Mouse (Mus musculus): Measurements from ENCODE around the gene Gpr83. TPM values are rescaled to one million over a fixed set of nuclear protein-coding genes. Genes with fewer than 3 reads are reported as not detected.
A peak's percentile ranks its signal among the peaks of the same experiment; 100 is the strongest.

The Gpr83 gene
- total and polyA plus RNA-seq, 2 experiments from 2014 or later: 3.8 to 4.6 TPM

GRCm38 (mm10) chr9:14904741-14905475 lies 44.9 kb downstream of the Gpr83 start:
- no peaks in the 10 kb centered on the region for H3K36me3 ChIP-seq (ENCODE audit: insufficient read depth, low read length)
- H3K27me3 ChIP-seq (ENCODE audit: insufficient read depth, low read length): no peaks in the 10 kb centered on the region
- no peak overlapping the region for H3K4me2 ChIP-seq (ENCODE audit: low read depth, low read length, poor library complexity, severe bottlenecking)
- H3K4me3 ChIP-seq (ENCODE audit: low read depth, low read length): no peak overlapping the region
- no peak overlapping the region for H3K9ac ChIP-seq (replicated peaks; ENCODE audit: low read length, poor library complexity, severe bottlenecking)
- H3K9me3 ChIP-seq (ENCODE audit: low read length): no peaks in the 10 kb centered on the region
- H3K4me1 ChIP-seq (ENCODE audit: insufficient read depth, low read length): no peaks in the 10 kb centered on the region
- no peak for ATAC-seq (ENCODE audit: low FRiP score)
- no peak overlapping the region for H3K27ac ChIP-seq (ENCODE audit: low read depth, low read length)
- no peak for DNase-seq (ENCODE audit: low spot score)
- TF ChIP-seq CTCF (IDR thresholded peaks at IDR 0.05): no peak
- 55% methylated on average over 9 of the region's 9 CpGs for WGBS

- Histone ChIP-seq H3K36me3 (ENCODE audit: insufficient read depth, low read length) (no peaks in the 10 kb centered on the region), H3K9ac (replicated peaks; ENCODE audit: low read length, poor library complexity, severe bottlenecking) (no peak overlapping the region), H3K27me3 (ENCODE audit: insufficient read depth, low read length) (no peaks in the 10 kb centered on the region), H3K4me2 (ENCODE audit: low read depth, low read length, poor library complexity, severe bottlenecking) (no peak overlapping the region), H3K9me3 (ENCODE audit: low read length) (no peaks in the 10 kb centered on the region), H3K27ac (ENCODE audit: low read depth, low read length) (no peak overlapping the region), H3K4me3 (ENCODE audit: low read depth, low read length) (no peak overlapping the region), H3K4me1 (ENCODE audit: insufficient read depth, low read length) (no peaks in the 10 kb centered on the region)
- no peak for DNase-seq (ENCODE audit: low spot score)
- ATAC-seq (ENCODE audit: low FRiP score): no peak
- no peak for TF ChIP-seq CTCF (IDR thresholded peaks at IDR 0.05)
- 73% methylated on average over 3 of the region's 3 CpGs for WGBS
These were observed 45.9 kb downstream of the Gpr83 start for GRCm38 (mm10) chr9:14905956-14906355.

DNA sequence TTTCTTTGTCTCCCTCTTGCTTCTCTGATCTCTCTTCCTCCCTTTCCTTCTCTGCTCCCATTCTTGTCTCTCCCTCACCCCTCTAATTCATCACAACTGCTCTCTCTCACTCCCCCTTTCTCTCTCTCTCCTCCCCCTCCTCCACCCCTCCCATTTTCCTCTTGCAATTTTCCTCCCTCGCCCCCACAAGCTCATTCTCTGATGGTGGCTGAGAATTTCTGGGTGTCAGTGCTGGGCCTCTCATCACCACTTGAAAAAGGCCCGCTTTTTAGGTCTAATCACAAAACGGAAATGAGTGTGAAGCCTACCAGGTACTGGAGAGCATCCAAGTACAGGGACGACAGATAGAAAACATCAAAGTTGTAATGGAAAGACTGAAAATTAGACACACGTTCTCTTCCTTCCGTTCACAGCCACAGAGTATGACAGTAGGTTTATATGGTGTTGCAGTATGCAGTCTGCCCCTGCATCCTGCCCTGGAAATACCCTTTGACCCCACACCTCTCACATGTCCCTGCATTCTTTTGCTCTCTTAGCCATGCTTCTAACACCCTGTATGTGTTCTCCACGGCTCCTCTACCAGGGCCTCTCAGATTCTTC lies 47.9 kb downstream of the Gpr83 start:
- no peak for TF ChIP-seq CTCF (IDR thresholded peaks at IDR 0.05)
- DNase-seq (ENCODE audit: low spot score): no peak
- Histone ChIP-seq H3K9ac (replicated peaks; ENCODE audit: low read length, poor library complexity, severe bottlenecking) (no peak overlapping the region), H3K27ac (ENCODE audit: low read depth, low read length) (no peak overlapping the region), H3K4me1 (ENCODE audit: insufficient read depth, low read length) (no peaks in the 10 kb centered on the region), H3K27me3 (ENCODE audit: insufficient read depth, low read length) (no peaks in the 10 kb centered on the region), H3K36me3 (ENCODE audit: insufficient read depth, low read length) (no peaks in the 10 kb centered on the region), H3K9me3 (ENCODE audit: low read length) (no peaks in the 10 kb centered on the region), H3K4me2 (ENCODE audit: low read depth, low read length, poor library complexity, severe bottlenecking) (no peak overlapping the region), H3K4me3 (ENCODE audit: low read depth, low read length) (no peak overlapping the region)
- WGBS: 77% methylated on average over 7 of the region's 7 CpGs
- no peak for ATAC-seq (ENCODE audit: low FRiP score)

- no peaks in the 10 kb centered on the region for H3K36me3 ChIP-seq (ENCODE audit: insufficient read depth, low read length)
- no peaks in the 10 kb centered on the region for H3K27me3 ChIP-seq (ENCODE audit: insufficient read depth, low read length)
- no peak overlapping the region for H3K9ac ChIP-seq (replicated peaks; ENCODE audit: low read length, poor library complexity, severe bottlenecking)
- ATAC-seq (ENCODE audit: low FRiP score): 0 out of 2 replicates have a peak, but pooled peaks have one; percentile 46
- no peak overlapping the region for H3K4me3 ChIP-seq (ENCODE audit: low read depth, low read length)
- no peak for TF ChIP-seq CTCF (IDR thresholded peaks at IDR 0.05)
- no peak for DNase-seq (ENCODE audit: low spot score)
- H3K4me1 ChIP-seq (ENCODE audit: insufficient read depth, low read length): no peaks in the 10 kb centered on the region
- no peak overlapping the region for H3K4me2 ChIP-seq (ENCODE audit: low read depth, low read length, poor library complexity, severe bottlenecking)
- WGBS: 12% methylated on average over 5 of the region's 5 CpGs
- H3K27ac ChIP-seq (ENCODE audit: low read depth, low read length): no peak overlapping the region
- no peaks in the 10 kb centered on the region for H3K9me3 ChIP-seq (ENCODE audit: low read length)
These were observed 50.0 kb downstream of the Gpr83 start for GRCm38 (mm10) chr9:14909981-14910380.

DNA sequence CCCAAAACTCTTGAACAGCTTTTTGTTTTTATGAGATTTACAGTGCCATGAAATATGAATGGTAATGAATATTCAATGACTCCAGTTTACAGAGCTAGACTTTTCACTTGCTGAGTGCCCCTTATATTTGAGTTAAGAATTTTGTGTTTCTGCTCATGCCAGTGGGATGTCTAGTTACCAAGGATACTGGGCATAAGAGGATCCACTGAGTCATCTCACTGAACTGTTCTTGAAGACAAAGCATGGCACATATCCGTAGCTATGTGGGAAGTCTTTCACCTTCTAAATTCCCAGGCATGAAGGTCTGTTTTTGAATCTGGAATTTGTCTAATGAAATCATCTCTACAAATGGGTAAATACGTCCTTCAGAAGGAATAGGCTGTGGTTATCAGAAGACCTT lies 52.0 kb downstream of the Gpr83 start:
- no peaks in the 10 kb centered on the region for H3K36me3 ChIP-seq (ENCODE audit: insufficient read depth, low read length)
- no peak for DNase-seq (ENCODE audit: low spot score)
- no peak overlapping the region for H3K4me2 ChIP-seq (ENCODE audit: low read depth, low read length, poor library complexity, severe bottlenecking)
- H3K4me3 ChIP-seq (ENCODE audit: low read depth, low read length): no peak overlapping the region
- H3K9ac ChIP-seq (replicated peaks; ENCODE audit: low read length, poor library complexity, severe bottlenecking): no peak overlapping the region
- 68% methylated on average over 2 of the region's 2 CpGs for WGBS
- TF ChIP-seq CTCF (IDR thresholded peaks at IDR 0.05): no peak
- no peaks in the 10 kb centered on the region for H3K4me1 ChIP-seq (ENCODE audit: insufficient read depth, low read length)
- no peaks in the 10 kb centered on the region for H3K9me3 ChIP-seq (ENCODE audit: low read length)
- no peaks in the 10 kb centered on the region for H3K27me3 ChIP-seq (ENCODE audit: insufficient read depth, low read length)
- H3K27ac ChIP-seq (ENCODE audit: low read depth, low read length): no peak overlapping the region
- no peak for ATAC-seq (ENCODE audit: low FRiP score)

- WGBS: 95% methylated on average over 2 of the region's 2 CpGs
- no peaks in the 10 kb centered on the region for H3K4me1 ChIP-seq (ENCODE audit: insufficient read depth, low read length)
- DNase-seq (ENCODE audit: low spot score) (no peak), ATAC-seq (ENCODE audit: low FRiP score) (no peak)
- no peak overlapping the region for H3K27ac ChIP-seq (ENCODE audit: low read depth, low read length)
- H3K27me3 ChIP-seq (ENCODE audit: insufficient read depth, low read length): no peaks in the 10 kb centered on the region
- H3K36me3 ChIP-seq (ENCODE audit: insufficient read depth, low read length): no peaks in the 10 kb centered on the region
- H3K4me3 ChIP-seq (ENCODE audit: low read depth, low read length): no peak overlapping the region
- H3K4me2 ChIP-seq (ENCODE audit: low read depth, low read length, poor library complexity, severe bottlenecking): no peak overlapping the region
- no peaks in the 10 kb centered on the region for H3K9me3 ChIP-seq (ENCODE audit: low read length)
- no peak overlapping the region for H3K9ac ChIP-seq (replicated peaks; ENCODE audit: low read length, poor library complexity, severe bottlenecking)
- no peak for TF ChIP-seq CTCF (IDR thresholded peaks at IDR 0.05)
These were observed 57.7 kb downstream of the Gpr83 start for GRCm38 (mm10) chr9:14917661-14918060.

Measured in midbrain, postnatal 0 days (tissue).